In genomic region chr12:102949395-102950208, GRCm38 (mm10) we compare ENCODE assay signal across 8 mouse cellular contexts. TPM values are rescaled to one million over a fixed set of nuclear protein-coding genes. Genes with fewer than 3 reads are reported as not detected.
DNase-seq lines count a peak whose midpoint lies in the region; ATAC-seq lines count a peak whose summit lies in the region.

No protein-coding gene starts in this region.

- peaks cover 17% of the 10 kb centered on the region; the same call in 1 of the 2 replicates for H3K27me3 ChIP-seq in intestine, embryonic 15.5 days (replicated peaks)
- H3K27me3 ChIP-seq in midbrain, embryonic 10.5 days (ENCODE audit: low read depth, poor library complexity, severe bottlenecking): peaks cover 23% of the 10 kb centered on the region
- H3K27me3 ChIP-seq in stomach, embryonic 14.5 days (ENCODE audit: control insufficient read depth, insufficient read depth, low read length): no peaks in the 10 kb centered on the region

- under 1% methylated on average over 42 of the region's 42 CpGs for WGBS in intestine, embryonic 15.5 days
- WGBS in midbrain, embryonic 10.5 days: under 1% methylated on average over 34 of the region's 42 CpGs
- WGBS in stomach, embryonic 14.5 days: under 1% methylated on average over 42 of the region's 42 CpGs

- H3K9ac ChIP-seq in intestine, embryonic 15.5 days: no peak overlapping the region
- H3K9ac ChIP-seq in stomach, embryonic 14.5 days (replicated peaks; ENCODE audit: low read depth, low read length): no peak overlapping the region

- H3K27ac ChIP-seq in intestine, embryonic 15.5 days: no peak overlapping the region
- H3K27ac ChIP-seq in midbrain, embryonic 10.5 days (replicated peaks): peak overlapping the region; percentile 85
- no peak overlapping the region for H3K27ac ChIP-seq in stomach, embryonic 14.5 days (ENCODE audit: low read length)

- peak overlapping the region; percentile 97 for H3K4me2 ChIP-seq in intestine, embryonic 15.5 days (replicated peaks)
- H3K4me2 ChIP-seq in stomach, embryonic 14.5 days (replicated peaks; ENCODE audit: low read depth, low read length): peak overlapping the region; percentile 86

- H3K9me3 ChIP-seq in intestine, embryonic 15.5 days: no peaks in the 10 kb centered on the region
- no peaks in the 10 kb centered on the region for H3K9me3 ChIP-seq in midbrain, embryonic 10.5 days (replicated peaks)
- no peaks in the 10 kb centered on the region for H3K9me3 ChIP-seq in stomach, embryonic 14.5 days (ENCODE audit: control insufficient read depth, low read depth, low read length)

- no peak for ATAC-seq in CD4-positive, CD25-positive, alpha-beta regulatory T cell, adult 4 months
- ATAC-seq in intestine, embryonic 15.5 days: peak; percentile 86
- peak; percentile 75; the same call in 1 of the 2 replicates for ATAC-seq in stomach, embryonic 14.5 days (ENCODE audit: insufficient number of reproducible peaks, insufficient read depth, low FRiP score, low read depth)

- H3K36me3 ChIP-seq in intestine, embryonic 15.5 days: no peaks in the 10 kb centered on the region
- H3K36me3 ChIP-seq in midbrain, embryonic 10.5 days: no peaks in the 10 kb centered on the region
- no peaks in the 10 kb centered on the region for H3K36me3 ChIP-seq in stomach, embryonic 14.5 days (ENCODE audit: control insufficient read depth, insufficient read depth, low read length)

- intact Hi-C loops in left cerebral cortex, postnatal 14 days (cut with DNase I): loop anchor here (5.0 kb wide), 2 partner anchors 62 to 113 kb away; no protein-coding TSS in a partner anchor

- peaks cover 11% of the 10 kb centered on the region for H3K4me1 ChIP-seq in intestine, embryonic 15.5 days (replicated peaks)
- H3K4me1 ChIP-seq in midbrain, embryonic 10.5 days: peaks cover 17% of the 10 kb centered on the region
- H3K4me1 ChIP-seq in stomach, embryonic 14.5 days (ENCODE audit: control insufficient read depth, insufficient read depth, low read length): peaks cover 5% of the 10 kb centered on the region; the same call in 1 of the 2 replicates

- H3K4me3 ChIP-seq in intestine, embryonic 15.5 days (replicated peaks): peak overlapping the region; percentile 50
- H3K4me3 ChIP-seq in midbrain, embryonic 10.5 days: peak overlapping the region; percentile 75
- peak overlapping the region; percentile 51 for H3K4me3 ChIP-seq in stomach, embryonic 14.5 days (ENCODE audit: low read depth, low read length)

- peak; percentile 1 for DNase-seq in CD4-positive, CD25-positive, alpha-beta regulatory T cell, adult 2 months (ENCODE audit: low read depth, low spot score)
- DNase-seq in cerebellum, adult 18-20 months: peak; percentile 78 to 85
- peak; percentile 67 for DNase-seq in forelimb bud, embryonic 11.5 days (ENCODE audit: low read depth, low spot score)
- peak; percentile 79 to 81 for DNase-seq in left cerebral cortex, postnatal 14 days (ENCODE audit: low spot score in 2 of 2)
- DNase-seq in midbrain, embryonic 10.5 days (ENCODE audit: low spot score): no peak

RNA-seq across cellular contexts. Expression of gene Unc79, which starts 0.9 kb away (rescaled TPM):
- polyA plus RNA-seq in CD4-positive, CD25-positive, alpha-beta regulatory T cell, adult 4 months (2017; shearing (Covaris generic)): under 1 TPM; 0.34 to 0.38 TPM
- 0.28 and 0.59 TPM in 2 replicates for polyA plus RNA-seq in intestine, embryonic 15.5 days (2015; fragmentation: Nextera tagmentation; extraction: Ambion mirVana)
- total RNA-seq in left cerebral cortex, postnatal 14 days (2021): 10 to 100 TPM; 43.4 TPM
- polyA plus RNA-seq in midbrain, embryonic 10.5 days (2016; fragmentation: Nextera tagmentation; extraction: Ambion mirVana): 0.70 and 1.3 TPM in 2 replicates
- 1.0 and 1.1 TPM in 2 replicates for polyA plus RNA-seq in stomach, embryonic 14.5 days (2014; fragmentation: Nextera tagmentation; extraction: Ambion mirVana)

RNA-seq across cellular contexts. Expression of gene Cox8c, which starts 50.5 kb away (rescaled TPM):
- polyA plus RNA-seq in CD4-positive, CD25-positive, alpha-beta regulatory T cell, adult 4 months (2017; shearing (Covaris generic)): not detected
- not detected in 2 replicates for polyA plus RNA-seq in intestine, embryonic 15.5 days (2015; fragmentation: Nextera tagmentation; extraction: Ambion mirVana)
- not detected for total RNA-seq in left cerebral cortex, postnatal 14 days (2021)
- polyA plus RNA-seq in midbrain, embryonic 10.5 days (2016; fragmentation: Nextera tagmentation; extraction: Ambion mirVana): not detected in 2 replicates
- polyA plus RNA-seq in stomach, embryonic 14.5 days (2014; fragmentation: Nextera tagmentation; extraction: Ambion mirVana): not detected in 2 replicates
